Mouse (Mus musculus): Measurements from ENCODE around the gene Sys1.

DNA sequence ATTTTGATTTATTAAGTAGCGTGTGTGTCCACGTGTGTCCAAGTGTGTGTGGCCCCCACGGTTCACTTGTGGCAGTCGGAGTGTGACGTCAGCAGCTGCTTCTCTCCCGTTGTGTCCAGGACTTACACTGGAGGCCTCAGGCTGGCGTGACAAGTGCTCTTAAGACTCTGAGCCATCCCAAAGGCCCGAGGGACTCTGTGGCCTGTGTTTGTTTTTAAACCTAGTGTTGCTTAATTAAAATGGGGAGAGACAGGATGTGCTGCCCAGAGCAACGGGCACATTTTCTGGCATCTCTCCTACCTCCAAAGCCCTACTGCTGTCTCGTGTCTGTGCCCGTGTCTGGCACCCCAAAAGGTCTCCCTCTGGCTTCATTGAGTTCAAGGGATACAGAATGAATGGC, 33.3 kb upstream of the Sys1 start:
- TF ChIP-seq CTCF (IDR thresholded peaks at IDR 0.05; ENCODE audit: borderline replicate concordance, insufficient read depth, low read depth, low read length) (no peak), POLR2A (IDR thresholded peaks at IDR 0.05; ENCODE audit: borderline replicate concordance, insufficient read depth, low read length) (no peak)

Data from cerebellum, adult 2 months (tissue).